In the genomic region with DNA sequence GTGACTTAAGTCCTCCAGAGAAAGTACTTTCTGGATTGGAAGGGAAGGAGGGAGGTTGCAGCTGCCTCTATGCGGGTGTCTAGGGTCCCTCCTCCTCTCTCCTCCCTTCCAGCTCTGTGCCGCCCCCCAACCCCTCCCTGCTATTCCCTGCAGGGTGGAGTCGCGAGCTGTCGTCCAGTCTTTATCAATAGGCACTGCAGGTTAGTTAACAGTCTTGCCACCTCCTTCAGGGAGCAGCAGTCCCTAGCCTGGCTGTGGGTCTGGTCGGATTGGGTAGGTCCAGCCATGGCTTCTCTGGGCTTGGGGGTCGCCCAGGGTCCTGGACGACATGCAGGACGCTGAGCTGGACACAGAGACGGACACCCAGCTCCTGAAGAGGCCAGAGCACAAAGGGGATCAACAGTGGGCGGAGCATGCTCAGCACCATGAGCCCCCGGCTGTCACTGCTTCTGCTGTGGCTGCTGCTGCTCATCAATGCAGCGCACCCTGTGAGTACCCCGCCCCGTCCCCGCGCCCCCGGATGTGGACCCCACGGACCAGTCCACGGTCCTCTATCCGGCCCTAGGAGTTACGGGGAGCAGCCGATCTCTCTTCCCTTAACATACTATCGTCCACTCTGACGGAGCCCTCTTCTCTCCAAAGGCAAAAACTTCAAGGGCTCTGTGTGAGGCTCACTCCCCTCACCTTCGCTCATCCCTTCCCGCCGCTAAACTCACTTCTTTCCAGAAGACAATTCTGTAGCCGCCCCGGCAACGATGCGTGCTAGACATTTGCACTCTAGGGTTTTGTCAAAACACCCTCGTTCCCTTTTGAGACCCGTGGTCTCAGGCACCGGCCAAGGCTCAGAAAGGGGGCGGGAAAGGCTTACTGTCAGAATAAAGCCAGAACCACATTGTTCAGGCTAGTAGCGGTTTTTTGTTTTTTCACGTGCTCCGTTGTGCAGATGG, we compare ENCODE assay signal across 8 mouse cellular contexts. TPM values are rescaled to one million over a fixed set of nuclear protein-coding genes. Genes with fewer than 3 reads are reported as not detected.
DNase-seq lines count a peak whose midpoint lies in the region; ATAC-seq and TF ChIP-seq lines count a peak whose summit lies in the region.

Gene Sctr, plus strand, starts transcription at position 51 of the 947 bp plus-strand sequence.

- no peaks in the 10 kb centered on the region for H3K36me3 ChIP-seq in lung, embryonic 14.5 days (ENCODE audit: insufficient read depth)
- no peaks in the 10 kb centered on the region for H3K36me3 ChIP-seq in embryonic facial prominence, embryonic 14.5 days (ENCODE audit: control insufficient read depth, insufficient read depth, low read length)
- no peaks in the 10 kb centered on the region for H3K36me3 ChIP-seq in limb, embryonic 12.5 days

- H3K4me1 ChIP-seq in lung, embryonic 14.5 days (ENCODE audit: insufficient read depth): no peaks in the 10 kb centered on the region
- H3K4me1 ChIP-seq in embryonic facial prominence, embryonic 14.5 days (ENCODE audit: control insufficient read depth, insufficient read depth, low read length): 0 out of 2 replicates have a peak, but pooled peaks cover 8% of the 10 kb centered on the region
- peaks cover 16% of the 10 kb centered on the region for H3K4me1 ChIP-seq in limb, embryonic 12.5 days (replicated peaks)

- peak; percentile 23 for DNase-seq in lung, embryonic 14.5 days
- no peak for DNase-seq in lung, postnatal 25 days (ENCODE audit: low spot score)
- no peak for DNase-seq in embryonic facial prominence, embryonic 14.5 days (ENCODE audit: low spot score)
- DNase-seq in retina, embryonic 14.5 days (ENCODE audit: low spot score): peak; percentile 75
- no peak for DNase-seq in cerebellum, postnatal 36 days
- DNase-seq in frontal cortex, adult 2 months (ENCODE audit: extremely low spot score in 1 of 2, low spot score in 1 of 2): no peak
- no peak for DNase-seq in urinary bladder, postnatal 36 days (ENCODE audit: low spot score in 2 of 2)

- peaks cover 14% of the 10 kb centered on the region for H3K27me3 ChIP-seq in lung, embryonic 14.5 days (ENCODE audit: insufficient read depth, low read length)
- H3K27me3 ChIP-seq in embryonic facial prominence, embryonic 14.5 days (replicated peaks; ENCODE audit: control insufficient read depth, insufficient read depth, low read length): peaks cover 28% of the 10 kb centered on the region
- H3K27me3 ChIP-seq in limb, embryonic 12.5 days: peaks cover 44% of the 10 kb centered on the region

- H3K4me2 ChIP-seq in lung, embryonic 14.5 days: peak within 1 kb of the TSS; percentile 64
- H3K4me2 ChIP-seq in embryonic facial prominence, embryonic 14.5 days (ENCODE audit: low read depth, low read length): peak within 1 kb of the TSS; percentile 62
- H3K4me2 ChIP-seq in limb, embryonic 12.5 days: peak within 1 kb of the TSS; percentile 74

- peak within 1 kb of the TSS; percentile 35; the same call in 1 of the 2 replicates for H3K9ac ChIP-seq in lung, embryonic 14.5 days
- H3K9ac ChIP-seq in embryonic facial prominence, embryonic 14.5 days (ENCODE audit: low read depth, low read length): no peak within 1 kb of the TSS
- peak within 1 kb of the TSS; percentile 53 for H3K9ac ChIP-seq in limb, embryonic 12.5 days (replicated peaks)

- TF ChIP-seq CTCF in lung, embryonic 14.5 days (IDR thresholded peaks at IDR 0.05; ENCODE audit: low read depth): no peak

- H3K27ac ChIP-seq in lung, embryonic 14.5 days (ENCODE audit: low read depth): no peak within 1 kb of the TSS
- no peak within 1 kb of the TSS for H3K27ac ChIP-seq in embryonic facial prominence, embryonic 14.5 days (replicated peaks; ENCODE audit: low read depth, low read length)
- H3K27ac ChIP-seq in limb, embryonic 12.5 days: no peak within 1 kb of the TSS

- H3K9me3 ChIP-seq in lung, embryonic 14.5 days (ENCODE audit: low read depth, low read length): no peaks in the 10 kb centered on the region
- H3K9me3 ChIP-seq in embryonic facial prominence, embryonic 14.5 days (ENCODE audit: control insufficient read depth, low read length): no peaks in the 10 kb centered on the region
- H3K9me3 ChIP-seq in limb, embryonic 12.5 days: no peaks in the 10 kb centered on the region

- 2% methylated on average over 39 of the region's 39 CpGs for WGBS in lung, embryonic 14.5 days
- WGBS in embryonic facial prominence, embryonic 14.5 days: under 1% methylated on average over 35 of the region's 39 CpGs
- 1% methylated on average over 37 of the region's 39 CpGs for WGBS in limb, embryonic 12.5 days

- peak; percentile 76 for ATAC-seq in lung, embryonic 14.5 days (ENCODE audit: insufficient read depth)
- peak; percentile 68 for ATAC-seq in embryonic facial prominence, embryonic 14.5 days (ENCODE audit: low read depth)
- peak; percentile 53; the same call in 1 of the 2 replicates for ATAC-seq in limb, embryonic 12.5 days (ENCODE audit: insufficient number of reproducible peaks, insufficient read depth, low FRiP score, low TSS enrichment, low read depth)

- H3K4me3 ChIP-seq in lung, embryonic 14.5 days (ENCODE audit: low read depth, low read length): peak within 1 kb of the TSS; percentile 34
- H3K4me3 ChIP-seq in embryonic facial prominence, embryonic 14.5 days (ENCODE audit: low read depth, low read length): peak within 1 kb of the TSS; percentile 32
- H3K4me3 ChIP-seq in limb, embryonic 12.5 days (replicated peaks): peak within 1 kb of the TSS; percentile 43

RNA-seq across cellular contexts. Expression of gene Sctr, which starts in this region (rescaled TPM):
- 0.16 and 0.29 TPM in 2 replicates for polyA plus RNA-seq in lung, embryonic 14.5 days (2014; fragmentation: Nextera tagmentation; extraction: Ambion mirVana)
- 0.33 and 0.39 TPM in 2 replicates for polyA plus RNA-seq in embryonic facial prominence, embryonic 14.5 days (2014; fragmentation: Nextera tagmentation; extraction: Ambion mirVana)
- 0.12 TPM in 1 of 2 replicates, not detected in the other for polyA plus RNA-seq in limb, embryonic 12.5 days (2016; fragmentation: Nextera tagmentation; extraction: Ambion mirVana)
- polyA plus RNA-seq in frontal cortex, adult 2 months (2012; rRNA removed): 0.53 and 0.66 TPM in 2 replicates

Comparison
In these comparisons a context has a peak if more than half of its experiments do, and no peak if none do; other contexts are left out.
1. Peak in DNase-seq, ATAC-seq, H3K4me3 ChIP-seq, H3K9ac ChIP-seq and H3K4me2 ChIP-seq in lung, embryonic 14.5 days; RNA of the gene not detected or under 1 TPM.
2. Peak in ATAC-seq, H3K4me3 ChIP-seq and H3K4me2 ChIP-seq in embryonic facial prominence, embryonic 14.5 days; RNA of the gene not detected or under 1 TPM.
3. Peak in ATAC-seq, H3K4me3 ChIP-seq, H3K9ac ChIP-seq and H3K4me2 ChIP-seq in limb, embryonic 12.5 days; RNA of the gene not detected or under 1 TPM.